Mouse (Mus musculus) embryonic fibroblast, embryonic 13.5 days (primary cell): ENCODE results near the gene Kcng3.

Experiments used
- CTCF ChIP-seq: IDR thresholded peaks from 2 replicates; pipeline ENCODE4 v1.5.1; 2011; ENCODE audit warnings: mild to moderate bottlenecking, control low read depth, low read length, moderate library complexity, borderline replicate concordance; ENCODE audit not compliant: insufficient read depth
- POLR2A ChIP-seq: IDR thresholded peaks from 2 replicates; pipeline ENCODE4 v1.6.1; 2011; ENCODE audit warnings: low read depth, mild to moderate bottlenecking, control low read depth, low read length, moderate library complexity

GRCm38 (mm10) chr17:83573128-83573527, 58.6 kb downstream of the Kcng3 start:
- TF ChIP-seq CTCF (no peak), POLR2A (no peak)
